Mouse (Mus musculus) intestine, embryonic 16.5 days (tissue): ENCODE measurements at regions not wholly inside any gene's neighbourhood (a gene's known extent, or its start where the extent isn't known, plus 50 kb on each side); places are given as distances from the start of the nearest gene placed in this dataset.
A peak's percentile ranks its signal among the peaks of the same experiment; 100 is the strongest.

ENCODE experiments used
- ATAC-seq: fragments of 200-750 bp; cut with Nextera tagmentation; 2 replicates; pipeline ENCODE4 v1.8.0; 2017; ENCODE audit warnings: moderate TSS enrichment, moderate library complexity
- H3K27ac ChIP-seq: fragments of 300-500 bp; sonication (generic); 2 replicates; pipeline ENCODE4 v1.5.1; 2014; ENCODE audit warnings: mild to moderate bottlenecking, low read length
- H3K27me3 ChIP-seq: fragments of 300-500 bp; sonication (generic); replicated peaks from 2 replicates; pipeline ENCODE4 v1.6.1; 2014; ENCODE audit warnings: low read length, control low read depth, mixed read lengths; ENCODE audit not compliant: control insufficient read depth, insufficient read depth
- H3K36me3 ChIP-seq: fragments of 300-500 bp; sonication (generic); 2 replicates; pipeline ENCODE4 v1.6.1; 2014; ENCODE audit warnings: low read length, control low read depth; ENCODE audit not compliant: control insufficient read depth, insufficient read depth
- H3K4me1 ChIP-seq: fragments of 300-500 bp; sonication (generic); 2 replicates; pipeline ENCODE4 v1.6.1; 2014; ENCODE audit warnings: low read length, control low read depth, mixed read lengths; ENCODE audit not compliant: control insufficient read depth, insufficient read depth
- H3K4me2 ChIP-seq: fragments of 300-500 bp; sonication (generic); 2 replicates; pipeline ENCODE4 v1.6.1; 2014; ENCODE audit warnings: low read depth, low read length, control low read depth
- H3K4me3 ChIP-seq: fragments of 300-500 bp; sonication (generic); 2 replicates; pipeline ENCODE4 v1.5.1; 2014; ENCODE audit warnings: mild to moderate bottlenecking, low read length
- H3K9ac ChIP-seq: fragments of 300-500 bp; sonication (generic); 2 replicates; pipeline ENCODE4 v1.6.1; 2014; ENCODE audit warnings: low read depth, low read length
- H3K9me3 ChIP-seq: fragments of 300-500 bp; sonication (generic); 2 replicates; pipeline ENCODE4 v1.6.1; 2016; ENCODE audit warnings: low read length, control low read depth; ENCODE audit not compliant: control insufficient read depth
- WGBS: fragments of 180-500 bp; shearing (Covaris S2); extraction: QIAGEN DNeasy Blood & Tissue Kit; methylation state at CpG from one replicate; pipeline ENCODE4 v1.1.7; 2014; 5-methylcytosine and 5-hydroxymethylcytosine counted together

DNA sequence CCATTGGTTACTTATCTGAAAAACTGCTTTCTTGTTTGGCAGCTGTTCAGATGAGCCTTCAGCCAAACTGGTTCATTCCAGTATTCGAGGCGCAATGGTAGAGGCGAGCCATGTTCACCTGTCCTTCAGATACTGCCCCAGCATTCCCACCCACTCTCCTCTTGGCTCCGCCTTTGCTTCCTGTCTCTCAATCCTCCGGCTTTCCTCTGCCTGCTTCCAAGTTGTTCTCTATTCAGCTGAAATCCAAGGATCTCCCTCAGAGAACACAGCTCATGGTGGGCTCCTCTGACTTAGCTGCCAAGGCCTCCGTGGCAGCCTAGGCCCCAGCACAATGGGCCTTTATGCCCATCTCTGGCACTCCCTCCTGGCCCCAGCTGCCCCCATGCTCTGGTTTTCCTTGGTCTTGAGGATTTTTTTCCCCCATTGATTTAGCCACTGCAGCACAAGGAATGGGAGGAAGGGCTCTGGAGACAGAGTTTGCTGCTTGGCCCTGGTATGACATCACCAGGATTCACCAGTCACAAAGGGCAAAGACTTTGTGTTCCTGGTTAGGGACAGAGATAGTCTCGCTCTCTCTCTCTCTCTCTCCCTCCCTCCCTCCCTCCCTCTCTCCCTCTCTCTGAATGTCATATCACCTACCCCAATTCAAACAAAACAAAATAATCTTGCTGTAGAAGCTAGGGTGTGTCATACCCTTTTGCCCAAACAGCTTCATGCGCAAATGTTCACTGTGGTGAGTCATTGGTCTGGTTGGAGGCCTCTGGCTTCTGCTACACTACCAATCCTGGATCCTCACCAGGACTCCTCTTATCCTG, 91.6 kb downstream of the Xrcc2 start:
- Histone ChIP-seq H3K27ac (peak overlapping the region; percentile 29; the same call in 1 of the 2 replicates), H3K4me2 (no peak overlapping the region), H3K9me3 (no peaks in the 10 kb centered on the region), H3K4me1 (0 out of 2 replicates have a peak, but pooled peaks cover 4% of the 10 kb centered on the region), H3K4me3 (no peak overlapping the region), H3K9ac (no peak overlapping the region), H3K36me3 (no peaks in the 10 kb centered on the region), H3K27me3 (no peaks in the 10 kb centered on the region)
- peak; percentile 75 for ATAC-seq
- 61% methylated on average over 8 of the region's 8 CpGs for WGBS

DNA sequence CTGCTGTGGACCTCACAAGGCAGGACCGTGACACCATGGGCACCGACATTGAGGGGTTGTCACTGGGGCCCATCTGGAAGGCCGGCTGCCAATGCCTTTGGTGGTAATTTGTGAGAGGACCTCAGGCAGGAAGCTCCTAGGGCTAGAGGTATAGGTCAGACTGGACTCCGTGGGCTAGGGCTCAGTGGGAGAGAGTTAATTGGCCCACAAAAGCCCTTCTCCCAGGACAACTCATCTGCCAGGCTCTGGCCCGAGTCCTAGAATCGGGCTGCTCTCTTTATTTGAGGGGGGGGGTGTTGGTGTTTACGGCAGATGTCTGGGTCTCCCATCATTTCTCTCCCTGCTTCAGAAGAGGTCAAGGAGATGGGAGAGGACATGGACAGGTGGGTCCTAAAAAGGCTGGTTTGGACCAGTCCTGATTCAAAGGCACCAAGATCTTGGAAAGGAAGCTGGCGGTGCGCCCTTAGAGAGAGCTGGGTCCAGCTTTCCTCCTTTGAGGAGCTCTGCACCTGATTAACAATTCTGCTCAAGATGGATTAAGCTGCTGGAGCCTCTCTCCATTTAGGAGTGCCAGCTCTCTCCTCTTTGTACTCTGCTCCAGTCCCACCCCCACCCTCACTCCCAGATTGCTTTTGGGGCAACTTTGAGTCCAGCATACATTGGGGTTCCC, 93.5 kb downstream of the Xrcc2 start:
- H3K4me2 ChIP-seq: no peak overlapping the region
- H3K27ac ChIP-seq: no peak overlapping the region
- no peaks in the 10 kb centered on the region for H3K9me3 ChIP-seq
- WGBS: 82% methylated on average over 9 of the region's 9 CpGs
- H3K27me3 ChIP-seq: no peaks in the 10 kb centered on the region
- H3K4me1 ChIP-seq: 0 out of 2 replicates have a peak, but pooled peaks cover 4% of the 10 kb centered on the region
- H3K9ac ChIP-seq: no peak overlapping the region
- H3K36me3 ChIP-seq: no peaks in the 10 kb centered on the region
- no peak for ATAC-seq
- no peak overlapping the region for H3K4me3 ChIP-seq

DNA sequence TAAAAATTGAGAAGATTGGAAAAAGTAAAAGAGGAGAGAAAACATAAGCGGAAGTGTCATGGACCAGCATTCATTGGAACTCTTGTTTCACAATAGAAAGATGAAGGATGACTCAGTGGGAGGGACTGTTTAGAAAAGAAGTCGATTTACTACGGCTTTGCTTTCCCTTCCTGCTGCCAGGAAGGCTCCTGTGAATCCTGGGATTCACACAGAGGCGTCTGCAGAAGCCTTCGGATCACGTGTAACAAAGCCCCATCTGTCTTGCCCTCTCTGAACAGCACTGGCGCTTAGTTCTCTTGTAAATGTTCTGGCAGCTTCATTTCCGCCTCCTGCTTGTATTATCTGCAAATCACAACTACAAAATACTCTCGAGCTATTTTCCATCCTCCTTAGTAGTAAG, 94.0 kb downstream of the Cct8l1 start:
- H3K4me1 ChIP-seq: 0 out of 2 replicates have a peak, but pooled peaks cover 4% of the 10 kb centered on the region
- H3K9ac ChIP-seq: no peak overlapping the region
- no peak overlapping the region for H3K4me2 ChIP-seq
- no peak overlapping the region for H3K4me3 ChIP-seq
- 26% methylated on average over 9 of the region's 9 CpGs for WGBS
- no peak overlapping the region for H3K27ac ChIP-seq
- no peak for ATAC-seq
- H3K9me3 ChIP-seq: no peaks in the 10 kb centered on the region
- no peaks in the 10 kb centered on the region for H3K36me3 ChIP-seq
- no peaks in the 10 kb centered on the region for H3K27me3 ChIP-seq

- no peaks in the 10 kb centered on the region for H3K27me3 ChIP-seq
- H3K4me3 ChIP-seq: no peak overlapping the region
- 67% methylated on average over 2 of the region's 2 CpGs for WGBS
- no peak overlapping the region for H3K27ac ChIP-seq
- ATAC-seq: no peak
- H3K9me3 ChIP-seq: no peaks in the 10 kb centered on the region
- no peaks in the 10 kb centered on the region for H3K36me3 ChIP-seq
- no peak overlapping the region for H3K9ac ChIP-seq
- no peaks in the 10 kb centered on the region for H3K4me1 ChIP-seq
- no peak overlapping the region for H3K4me2 ChIP-seq
Observed at GRCm38 (mm10) chr5:25602123-25602522, 86.3 kb downstream of the Cct8l1 start.

DNA sequence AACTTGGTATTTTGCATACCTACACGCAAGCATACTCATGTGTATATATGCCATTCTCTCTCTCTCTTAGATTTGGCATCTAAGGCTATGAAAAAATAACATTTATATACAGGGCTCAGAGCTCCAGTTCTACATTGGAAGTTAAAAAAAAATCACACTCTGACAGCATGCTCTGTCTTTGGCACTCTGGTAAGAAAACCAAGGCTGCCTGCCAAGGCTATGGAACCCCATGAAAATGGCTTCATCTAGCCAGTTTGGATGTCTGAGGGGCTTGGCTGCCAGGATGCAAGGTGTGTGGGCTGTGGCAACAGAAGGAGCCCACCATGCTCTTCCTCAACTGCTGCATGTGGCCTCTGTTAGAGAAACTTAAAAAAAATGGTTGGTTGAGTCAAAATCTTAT, 83.5 kb downstream of the Cct8l1 start:
- no peaks in the 10 kb centered on the region for H3K9me3 ChIP-seq
- WGBS: 91% methylated on average over 1 of the region's 1 CpGs
- H3K9ac ChIP-seq: no peak overlapping the region
- no peak overlapping the region for H3K4me2 ChIP-seq
- H3K4me3 ChIP-seq: no peak overlapping the region
- no peaks in the 10 kb centered on the region for H3K36me3 ChIP-seq
- H3K27me3 ChIP-seq: no peaks in the 10 kb centered on the region
- ATAC-seq: no peak
- H3K4me1 ChIP-seq: no peaks in the 10 kb centered on the region
- H3K27ac ChIP-seq: no peak overlapping the region

DNA sequence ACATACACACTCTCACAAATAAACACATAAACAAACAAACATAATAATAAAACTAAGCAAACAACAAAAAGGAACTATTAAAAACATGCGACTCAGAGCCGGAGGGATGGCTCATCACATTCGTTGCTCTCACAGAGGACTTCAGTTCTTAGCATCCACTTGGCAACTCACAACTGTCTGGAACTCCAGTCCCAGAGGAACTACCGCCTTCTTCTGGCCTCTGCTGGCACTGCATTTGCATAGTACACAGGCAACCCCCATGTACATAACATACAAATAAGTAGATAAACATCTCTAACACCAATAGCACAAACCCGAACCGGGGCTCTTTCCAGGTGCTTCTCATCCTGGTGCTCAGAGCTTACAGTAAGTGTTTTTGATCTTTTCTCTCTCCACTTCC, 81.9 kb downstream of the Cct8l1 start:
- WGBS: 91% methylated on average over 6 of the region's 6 CpGs
- Histone ChIP-seq H3K4me3 (no peak overlapping the region), H3K4me2 (no peak overlapping the region)

DNA sequence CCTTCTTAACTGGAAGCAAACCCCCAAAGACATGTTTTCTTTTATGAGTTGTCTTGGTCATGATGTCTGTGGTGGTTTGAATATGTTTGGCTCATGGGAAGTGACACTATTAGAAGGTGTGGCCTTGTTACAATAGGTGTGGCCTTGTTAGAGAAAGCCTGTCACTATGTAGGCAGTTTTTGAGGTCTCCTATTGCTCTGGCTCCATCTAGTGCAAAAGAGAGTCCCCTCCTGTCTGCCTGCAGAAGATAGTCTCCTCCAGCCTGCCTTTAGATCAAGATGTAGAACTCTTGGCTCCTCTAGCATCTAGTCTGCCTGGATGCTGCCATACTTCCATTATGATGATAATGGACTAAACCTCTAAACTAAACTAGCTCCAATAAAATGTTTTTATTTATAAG, 75.8 kb downstream of the Cct8l1 start:
- no peaks in the 10 kb centered on the region for H3K4me1 ChIP-seq
- no peak overlapping the region for H3K27ac ChIP-seq
- no peaks in the 10 kb centered on the region; the same call in 1 of the 2 replicates for H3K9me3 ChIP-seq
- no peaks in the 10 kb centered on the region for H3K27me3 ChIP-seq
- H3K4me3 ChIP-seq: no peak overlapping the region
- no peak overlapping the region for H3K9ac ChIP-seq
- no peaks in the 10 kb centered on the region for H3K36me3 ChIP-seq
- H3K4me2 ChIP-seq: no peak overlapping the region
- ATAC-seq: no peak

More for the DNA sequence above, 81.9 kb downstream of the Cct8l1 start:
- Histone ChIP-seq H3K4me1 (no peaks in the 10 kb centered on the region), H3K27me3 (no peaks in the 10 kb centered on the region), H3K27ac (no peak overlapping the region), H3K9me3 (no peaks in the 10 kb centered on the region), H3K36me3 (no peaks in the 10 kb centered on the region), H3K9ac (no peak overlapping the region)
- no peak for ATAC-seq
